Mouse (Mus musculus): ENCODE data around the gene Stard13.

The Stard13 gene

DNA sequence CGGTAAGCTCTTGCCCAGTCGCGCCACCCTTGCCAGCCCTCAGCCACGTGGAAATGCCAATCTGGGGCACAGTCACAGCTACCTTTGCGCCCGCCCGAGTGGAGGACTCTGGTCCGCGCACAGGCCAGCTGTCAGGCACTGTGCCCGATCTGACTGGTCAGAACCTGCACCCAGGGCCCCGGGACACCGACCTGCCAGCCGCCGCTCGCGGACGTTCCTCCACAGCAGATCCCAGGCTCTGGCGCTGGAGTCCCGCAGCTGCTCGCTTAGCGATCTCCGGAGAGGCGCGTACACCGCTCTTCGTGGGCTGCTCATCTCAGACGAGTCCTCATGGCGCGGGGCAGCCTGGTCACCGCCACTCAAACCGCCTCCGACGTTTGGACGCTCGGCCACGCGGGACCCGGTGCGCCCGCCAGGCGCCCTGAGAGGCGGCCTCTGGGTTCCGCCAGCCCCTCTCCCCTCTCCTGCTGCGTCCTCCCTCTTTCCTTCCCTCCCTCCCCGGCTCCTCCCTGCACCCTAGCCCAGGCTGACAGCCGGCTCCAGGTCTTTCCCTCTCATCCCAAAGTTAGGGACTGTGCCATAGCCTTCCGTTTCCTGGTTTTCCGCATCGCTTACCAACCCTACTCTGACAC, at the start of gene Stard13:
TSS of gene Stard13 (minus strand) at position 437 of the 632 bp plus-strand sequence.
- DNase-seq (ENCODE audit: extremely low read depth, low read depth) = no peak

DNA sequence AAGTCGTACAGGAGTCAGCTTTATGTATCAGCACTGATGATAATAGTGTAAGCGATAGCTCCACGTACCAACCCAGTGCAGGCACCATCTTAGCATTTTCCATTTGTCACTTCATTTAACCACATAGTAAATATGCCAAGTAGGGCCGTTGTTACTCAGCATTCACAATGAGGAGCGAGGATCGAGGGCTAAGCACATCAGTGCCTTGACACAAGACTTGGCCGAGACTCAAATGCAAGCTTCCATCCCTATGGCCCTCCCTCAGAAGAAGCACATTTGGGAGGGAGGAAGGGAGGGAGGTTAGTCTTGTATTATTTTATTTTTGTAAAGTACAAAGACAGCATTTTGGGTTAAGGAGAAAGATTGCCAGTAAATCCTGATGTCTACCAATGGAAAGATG, 45.9 kb upstream of the Stard13 start:
- DNase-seq (ENCODE audit: extremely low read depth, low read depth) = no peak

DNA sequence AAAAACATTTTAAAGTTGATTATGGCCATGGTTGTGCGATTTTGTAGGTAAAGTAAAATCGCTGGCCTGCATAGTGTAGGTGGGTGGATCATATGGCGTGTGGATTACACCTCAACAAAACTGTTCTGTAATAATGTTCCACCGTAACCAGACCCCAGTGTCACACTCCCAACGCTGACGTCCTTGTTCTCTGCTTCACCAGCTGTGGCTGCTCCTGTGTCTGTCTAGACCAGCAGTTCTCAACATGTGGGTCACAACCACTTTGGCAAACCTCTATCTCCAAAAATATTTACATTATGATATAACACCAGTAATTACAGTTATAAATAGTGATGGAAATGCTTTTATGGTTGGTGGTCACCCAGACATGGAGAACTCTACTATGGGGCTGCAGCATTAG, 44.3 kb upstream of the Stard13 start:
- DNase-seq (ENCODE audit: extremely low read depth, low read depth) = no peak

DNA sequence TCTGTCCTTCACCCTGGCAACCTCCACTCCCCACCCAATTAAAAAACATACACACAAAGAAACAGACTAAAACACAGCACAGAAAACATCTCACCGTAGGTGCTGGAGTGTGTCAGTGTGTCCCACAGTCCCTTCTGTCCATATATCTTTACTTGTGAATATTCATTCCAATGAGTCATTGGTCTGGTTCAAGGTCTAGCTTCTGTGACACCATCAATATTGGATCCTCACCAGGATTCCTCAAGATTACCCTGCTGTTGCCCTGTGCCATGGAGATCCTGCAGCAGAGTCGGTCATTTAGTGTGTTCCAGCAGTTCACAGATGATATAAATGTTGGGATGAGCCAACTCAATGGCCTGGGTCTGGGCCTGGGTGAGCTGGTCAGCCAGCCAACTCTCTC, 42.4 kb upstream of the Stard13 start:
- no peak for DNase-seq (ENCODE audit: extremely low read depth, low read depth)

DNA sequence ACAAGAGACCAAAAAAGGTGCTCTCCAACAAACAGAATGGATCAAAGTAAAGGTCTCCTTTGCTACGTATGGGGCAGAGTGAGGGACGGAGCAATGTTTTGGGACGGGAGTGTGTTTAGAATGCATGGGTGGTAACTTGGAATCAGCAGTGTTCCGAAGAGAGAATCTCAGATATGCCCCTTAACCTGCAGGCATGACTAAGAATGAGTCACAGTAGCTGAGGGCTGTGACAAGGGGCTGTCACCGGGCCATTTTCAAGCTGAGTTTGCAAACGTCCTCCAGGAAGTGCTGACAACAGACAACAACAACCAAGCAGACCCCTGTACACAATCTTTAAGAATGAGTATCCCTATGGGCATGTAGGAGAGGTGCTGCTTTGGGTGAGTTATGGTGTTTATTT, 40.6 kb upstream of the Stard13 start:
- DNase-seq (ENCODE audit: extremely low read depth, low read depth) = no peak

DNA sequence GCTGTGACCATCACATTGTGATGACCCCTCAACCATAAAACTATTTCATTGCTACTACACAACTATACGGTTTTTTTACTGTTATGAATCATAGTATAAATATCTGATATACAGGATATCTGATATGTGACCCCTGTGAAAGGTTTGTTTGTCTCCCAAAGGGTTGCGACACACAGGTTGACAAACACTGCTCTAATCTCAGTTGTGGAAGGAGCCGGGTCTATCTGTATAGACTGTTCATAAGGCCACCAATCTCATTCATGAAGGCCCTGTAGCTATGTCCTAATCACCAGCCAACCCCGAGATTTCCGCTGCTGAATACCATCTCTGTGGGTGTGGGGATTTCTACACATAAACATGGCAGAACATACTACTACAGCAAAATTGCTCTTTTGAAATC, 37.2 kb upstream of the Stard13 start:
- no peak for DNase-seq (ENCODE audit: extremely low read depth, low read depth)

DNA sequence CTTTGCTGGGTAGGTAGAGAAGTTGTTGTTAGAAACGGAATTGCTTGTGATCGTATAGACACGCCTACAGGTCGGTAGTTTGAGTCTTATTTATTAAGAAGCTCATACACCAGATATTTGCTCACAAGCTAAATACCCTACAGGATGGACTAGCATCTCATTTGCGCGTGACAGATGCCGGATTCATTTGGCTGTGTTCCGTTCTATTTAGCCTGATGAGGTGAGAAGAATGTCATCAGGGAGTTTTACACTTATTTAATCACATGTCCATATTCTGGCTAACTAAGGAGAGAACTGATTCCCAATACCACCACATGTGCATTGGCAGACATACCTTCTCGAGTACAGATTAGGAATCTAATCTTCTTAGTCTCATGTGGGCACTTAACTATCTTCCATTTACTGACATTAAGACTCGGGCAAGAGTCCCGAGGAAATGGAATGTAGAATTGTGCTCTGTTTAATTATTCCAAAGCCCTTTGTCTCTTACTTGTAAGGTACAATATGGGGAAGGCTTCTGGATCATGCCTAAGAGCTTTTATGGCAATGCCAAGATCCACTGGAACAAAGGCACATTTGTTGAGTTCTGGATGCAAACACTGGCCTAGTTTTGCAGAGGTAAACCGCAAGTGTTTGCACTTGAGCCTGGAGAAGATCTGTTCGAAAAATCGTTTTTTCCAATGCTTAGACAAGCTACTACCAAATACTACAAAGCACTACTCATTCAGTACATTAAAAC, 33.4 kb upstream of the Stard13 start:
- DNase-seq (ENCODE audit: extremely low read depth, low read depth) = no peak

DNA sequence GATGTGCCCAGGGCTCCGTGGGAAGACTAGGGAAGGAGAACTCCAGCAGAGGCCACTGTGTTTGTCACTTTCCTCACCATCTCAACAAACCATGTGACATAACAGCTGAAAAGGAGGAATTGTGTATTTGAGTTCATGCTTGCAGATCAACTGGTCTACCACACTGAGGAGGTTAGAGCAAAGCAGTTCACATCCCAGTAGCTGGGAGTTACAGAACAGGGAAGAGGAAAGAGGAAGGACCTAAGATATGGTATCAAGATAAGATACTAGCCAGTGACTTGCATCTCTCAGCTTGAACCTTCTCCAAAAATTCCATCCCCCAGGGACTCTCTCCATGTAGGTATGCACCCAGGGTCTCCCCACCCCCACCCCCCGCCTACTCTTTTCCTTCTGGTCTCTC, 27.9 kb upstream of the Stard13 start:
- DNase-seq (ENCODE audit: extremely low read depth, low read depth) = no peak

DNA sequence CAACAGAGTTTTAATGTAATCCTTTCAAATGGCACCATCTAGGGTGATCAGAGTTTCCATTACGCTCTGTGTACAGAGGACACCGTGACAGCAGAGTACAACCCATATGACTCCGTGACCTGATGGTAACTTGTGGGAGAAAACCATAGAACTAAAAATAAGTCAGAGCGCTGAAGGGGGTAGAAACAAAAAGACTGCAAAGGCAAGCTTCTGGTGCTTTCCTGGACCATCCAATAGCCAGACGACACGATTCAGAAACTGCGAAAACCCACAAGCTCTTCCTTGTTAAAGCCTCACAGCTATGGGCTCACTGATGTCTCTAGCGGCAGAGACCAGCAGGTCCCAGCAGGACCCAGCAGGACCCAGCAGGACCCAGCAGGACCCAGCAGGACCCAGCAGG, 18.6 kb upstream of the Stard13 start:
- DNase-seq (ENCODE audit: extremely low read depth, low read depth) = no peak

DNA sequence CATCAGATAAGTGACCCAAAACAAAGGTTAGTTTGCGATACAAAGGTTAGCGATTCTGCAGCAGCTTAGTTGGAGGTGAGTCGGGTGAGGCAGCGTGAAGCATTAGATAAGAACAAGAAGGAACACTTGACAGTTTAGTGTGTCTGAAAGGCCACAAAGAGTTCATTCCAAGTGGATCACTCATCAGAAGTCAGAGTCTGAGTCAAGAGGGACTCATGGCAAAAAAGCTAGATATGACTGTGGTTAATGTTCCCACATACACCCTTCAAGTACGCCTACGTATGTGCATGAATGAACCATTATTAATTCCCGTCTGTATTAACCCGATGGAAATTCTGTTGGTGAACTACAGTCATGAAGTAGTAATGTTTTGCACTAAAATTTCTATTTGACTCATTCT, 18.0 kb upstream of the Stard13 start:
- DNase-seq (ENCODE audit: extremely low read depth, low read depth) = no peak

DNA sequence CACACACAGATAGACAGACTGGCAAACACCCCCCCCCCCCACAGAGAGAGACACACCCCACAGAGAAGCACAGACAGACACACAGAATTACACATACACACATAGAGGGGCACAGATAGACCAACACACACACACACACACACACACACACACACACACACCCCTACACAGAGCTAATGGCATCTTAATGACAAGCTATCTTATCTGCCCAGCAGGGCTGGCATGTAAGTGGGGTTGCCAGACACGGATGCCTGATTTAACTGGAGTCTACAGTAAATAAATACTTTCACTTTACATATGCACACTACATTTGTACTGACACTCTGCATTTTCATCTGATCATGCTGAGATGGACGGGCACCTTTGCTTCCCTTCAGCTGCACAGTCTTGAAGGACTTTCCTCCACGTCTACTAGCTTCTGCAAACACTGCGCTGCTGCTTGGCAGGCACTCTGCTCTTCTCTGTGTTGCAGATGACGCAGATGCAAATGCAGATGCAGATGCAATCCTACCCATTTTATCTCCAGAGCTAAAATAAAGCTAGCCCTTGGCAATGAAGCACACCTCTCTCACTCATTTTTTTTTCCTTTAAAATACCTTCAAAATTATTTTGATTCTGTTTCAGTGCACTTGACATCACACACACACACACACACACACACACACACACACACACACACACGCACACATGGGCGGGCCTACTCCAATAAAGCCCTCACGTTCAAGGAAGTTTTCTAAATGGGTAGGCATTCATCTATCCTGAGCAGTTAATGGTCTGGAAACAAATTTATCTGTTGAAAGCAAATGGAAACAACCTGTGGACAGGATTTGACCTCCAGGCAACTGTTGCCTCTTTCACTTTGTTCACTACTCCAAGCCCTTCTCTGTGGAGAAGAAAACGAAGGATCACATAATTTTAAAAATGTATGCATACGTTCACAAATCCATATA, 15.3 kb upstream of the Stard13 start:
- DNase-seq (ENCODE audit: extremely low read depth, low read depth) = no peak

DNA sequence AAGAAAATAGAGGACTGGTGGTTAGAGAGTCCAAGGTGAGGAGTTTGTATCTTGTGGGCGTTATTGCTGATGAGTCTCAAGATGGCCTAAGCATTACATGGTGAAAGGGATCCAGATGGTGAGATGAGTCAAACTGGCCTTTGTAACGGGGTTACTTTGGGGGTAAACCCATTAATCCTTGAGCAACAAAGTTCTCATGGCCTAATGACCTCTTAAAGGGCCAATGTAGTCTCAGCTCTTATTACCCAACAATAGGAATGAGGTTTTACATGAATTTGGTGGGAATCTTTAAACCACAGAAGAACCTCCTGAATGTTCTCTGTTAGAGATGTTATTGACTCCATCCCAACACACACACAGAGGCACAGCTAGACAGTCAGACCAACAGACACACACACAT, 14.4 kb upstream of the Stard13 start:
- DNase-seq (ENCODE audit: extremely low read depth, low read depth) = no peak

DNA sequence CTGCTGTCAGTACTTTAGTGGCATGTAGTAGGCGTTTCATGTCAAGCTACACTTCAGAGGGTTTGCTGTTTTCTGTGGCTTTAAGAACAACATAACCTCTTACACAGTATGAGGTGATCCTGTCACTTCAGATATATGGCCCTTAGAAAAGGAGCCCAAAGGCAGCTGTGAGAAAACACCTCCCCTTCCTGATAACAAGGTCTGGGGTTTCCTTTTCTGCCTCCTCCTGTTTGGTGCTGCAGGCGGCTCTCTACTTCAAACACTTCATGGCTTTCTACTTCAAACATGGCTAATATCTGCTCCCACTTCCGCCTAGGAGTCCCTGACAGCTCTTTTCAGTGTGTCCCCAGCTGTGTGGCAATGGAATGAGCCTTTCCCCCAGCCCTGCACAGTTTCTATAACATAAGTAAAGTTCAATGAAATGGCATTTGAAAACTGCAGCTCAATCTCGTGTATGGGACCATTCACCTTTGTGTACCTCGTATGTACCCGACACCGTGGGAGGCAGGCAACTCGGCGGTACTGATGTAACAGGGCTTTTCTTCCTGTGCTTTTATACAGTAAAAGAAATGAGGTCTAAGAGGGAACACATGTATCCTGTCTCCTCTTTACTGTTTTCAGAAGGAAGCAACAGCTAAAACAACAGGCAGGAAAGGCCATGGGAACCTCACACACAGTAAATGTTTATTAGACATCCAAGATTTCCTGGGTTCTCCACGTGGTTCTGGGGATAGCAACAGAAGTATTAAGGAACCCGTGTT, 13.7 kb upstream of the Stard13 start:
- no peak for DNase-seq (ENCODE audit: extremely low read depth, low read depth)

DNA sequence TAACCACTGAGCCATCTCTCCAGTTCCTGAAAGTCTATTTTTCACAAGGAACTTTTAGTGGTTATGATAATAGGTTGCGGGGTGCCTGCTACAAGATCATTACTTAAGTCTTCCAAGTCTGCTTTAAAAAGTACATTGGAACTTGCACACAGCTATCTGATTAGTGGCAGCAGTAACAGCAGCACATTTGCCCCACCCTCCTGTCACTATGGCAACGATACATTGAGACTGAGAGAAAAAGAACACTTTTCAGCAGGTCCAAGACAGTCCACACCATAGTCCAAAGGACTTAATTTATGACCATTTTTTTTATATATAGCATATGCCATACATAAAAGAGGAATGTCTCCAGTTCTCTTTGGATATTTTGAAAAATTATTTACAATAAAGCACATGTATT, 12.7 kb upstream of the Stard13 start:
- no peak for DNase-seq (ENCODE audit: extremely low read depth, low read depth)

DNA sequence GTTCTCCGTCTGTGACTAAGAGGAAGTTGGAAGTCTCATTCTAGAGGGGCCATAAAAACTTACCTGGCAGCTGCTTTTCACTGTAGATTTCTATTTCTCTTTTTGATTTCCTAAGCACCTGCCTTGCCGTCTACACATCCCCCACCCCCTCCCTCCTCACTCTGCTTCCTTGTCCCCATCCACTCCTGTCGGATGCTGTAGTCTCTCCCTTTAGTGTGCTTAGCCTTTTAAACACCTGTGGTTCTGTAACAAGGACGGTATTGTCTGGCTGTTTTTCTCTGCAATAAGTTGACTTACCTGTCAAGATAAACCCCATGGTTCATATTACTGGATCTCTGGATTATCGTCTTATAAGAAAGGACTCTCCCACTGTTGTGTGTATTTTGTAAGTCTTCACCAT, 11.9 kb upstream of the Stard13 start:
- DNase-seq (ENCODE audit: extremely low read depth, low read depth) = no peak

DNA sequence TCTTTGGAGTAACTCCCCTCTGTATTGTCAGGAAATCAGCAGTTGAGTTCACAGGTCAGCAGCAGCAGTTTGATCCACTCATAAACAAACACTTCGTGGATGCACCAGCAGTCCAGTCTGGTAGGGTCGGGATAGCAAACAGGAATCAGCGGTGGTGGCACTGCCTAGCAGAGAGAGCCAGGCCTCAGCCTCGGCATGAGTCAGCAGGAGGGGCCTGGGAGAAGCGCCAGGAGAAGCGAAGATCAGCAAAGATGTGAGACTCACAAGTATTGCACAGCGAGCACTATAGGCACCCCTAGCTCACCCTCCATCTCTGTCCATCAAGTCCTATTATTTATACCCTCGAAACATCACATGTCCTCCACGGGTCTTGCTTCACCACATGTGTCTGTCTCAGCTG, 5.1 kb upstream of the Stard13 start:
- DNase-seq (ENCODE audit: extremely low read depth, low read depth) = no peak

DNA sequence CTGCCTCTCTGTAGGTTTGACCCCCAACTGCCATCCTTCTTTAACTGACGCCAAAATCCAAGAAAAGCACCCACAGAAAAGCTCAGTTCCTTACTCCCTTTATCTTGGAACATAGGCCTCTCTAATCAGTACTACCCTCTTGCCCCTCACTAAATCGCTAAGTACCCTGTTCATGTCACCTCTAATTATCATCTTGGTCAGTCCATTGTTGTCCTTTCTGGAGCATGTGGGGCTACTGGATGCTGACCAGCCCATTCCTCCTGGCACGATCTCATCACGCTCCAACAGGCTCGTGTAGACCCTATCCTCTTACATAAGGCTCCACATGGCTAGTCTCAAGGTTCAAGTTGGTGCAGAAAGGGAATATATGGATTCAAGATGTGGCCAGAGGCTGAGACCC, 2.8 kb upstream of the Stard13 start:
- DNase-seq (ENCODE audit: extremely low read depth, low read depth) = no peak

DNA sequence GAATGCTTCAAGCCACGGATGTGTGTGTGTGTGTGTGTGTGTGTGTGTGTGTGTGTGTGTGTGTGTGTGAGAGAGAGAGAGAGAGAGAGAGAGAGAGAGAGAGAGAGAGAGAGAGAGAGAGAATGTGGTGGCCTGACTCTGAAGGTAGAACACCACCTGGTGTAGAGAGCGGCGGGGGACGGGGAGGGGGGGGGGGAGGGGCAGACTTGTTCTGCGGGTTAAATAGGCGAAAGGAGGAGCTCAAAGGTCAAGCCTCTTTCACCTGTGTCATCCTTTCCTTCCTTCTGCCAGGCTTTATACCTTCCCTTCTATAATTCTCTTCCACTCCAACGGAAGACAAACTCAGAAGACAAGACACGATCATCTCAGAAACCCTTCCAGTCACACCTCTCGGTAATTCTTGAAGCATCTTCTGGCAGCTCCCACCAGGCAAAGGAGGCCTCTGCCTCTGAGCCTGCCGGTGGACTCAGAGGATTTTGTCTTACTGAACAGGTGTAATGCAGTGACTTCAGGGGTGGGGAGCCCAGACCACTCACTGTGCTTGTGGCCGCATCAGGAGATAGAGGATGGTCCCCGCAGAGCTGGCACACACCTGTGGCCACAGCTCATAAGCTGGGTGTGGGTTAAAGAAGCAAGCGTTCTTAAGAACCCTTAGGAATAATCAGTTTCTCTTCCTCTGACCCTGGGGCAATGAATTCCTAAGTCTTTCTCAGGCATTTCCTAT, 898 bp downstream of the Stard13 start:
- DNase-seq (ENCODE audit: extremely low read depth, low read depth) = no peak

DNA sequence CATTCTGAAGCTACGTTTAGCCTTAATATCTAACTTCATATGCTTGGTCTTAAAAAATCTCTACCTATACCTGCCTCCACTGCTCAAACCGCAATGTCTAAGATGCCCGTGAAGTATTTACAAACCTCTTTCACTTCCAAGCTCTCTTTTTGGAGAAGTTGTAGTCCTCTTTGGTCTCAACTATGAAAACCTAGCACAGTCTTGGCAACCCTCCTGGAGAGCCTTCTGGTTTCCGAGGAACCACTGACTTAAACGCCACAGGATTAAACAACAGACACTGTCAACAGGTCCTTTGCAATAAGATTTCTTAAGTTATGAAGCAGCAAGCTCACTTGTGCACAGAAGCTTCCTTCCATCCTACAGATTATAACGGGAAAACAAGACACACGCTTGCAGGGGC, 1.8 kb downstream of the Stard13 start:
- DNase-seq (ENCODE audit: extremely low read depth, low read depth) = no peak

DNA sequence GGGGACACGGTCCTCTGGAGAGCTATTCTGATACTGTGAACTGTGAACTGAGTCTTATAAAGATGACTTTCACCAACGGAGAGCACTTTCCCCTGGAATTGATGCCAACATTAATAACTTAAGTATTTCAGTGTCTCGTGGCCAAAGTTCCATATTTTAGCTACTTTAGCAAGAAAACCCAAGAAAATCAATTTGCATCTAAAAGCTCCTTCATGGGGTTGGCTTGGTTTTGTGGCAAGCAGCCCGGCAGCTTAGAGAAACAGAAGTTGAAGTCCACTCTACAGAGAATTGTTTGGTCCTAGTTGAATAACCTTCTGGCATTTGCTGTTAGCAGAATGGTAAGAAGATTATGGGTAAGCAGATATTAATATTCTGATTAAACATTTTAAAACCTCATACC, 2.2 kb downstream of the Stard13 start:
- DNase-seq (ENCODE audit: extremely low read depth, low read depth) = no peak

DNA sequence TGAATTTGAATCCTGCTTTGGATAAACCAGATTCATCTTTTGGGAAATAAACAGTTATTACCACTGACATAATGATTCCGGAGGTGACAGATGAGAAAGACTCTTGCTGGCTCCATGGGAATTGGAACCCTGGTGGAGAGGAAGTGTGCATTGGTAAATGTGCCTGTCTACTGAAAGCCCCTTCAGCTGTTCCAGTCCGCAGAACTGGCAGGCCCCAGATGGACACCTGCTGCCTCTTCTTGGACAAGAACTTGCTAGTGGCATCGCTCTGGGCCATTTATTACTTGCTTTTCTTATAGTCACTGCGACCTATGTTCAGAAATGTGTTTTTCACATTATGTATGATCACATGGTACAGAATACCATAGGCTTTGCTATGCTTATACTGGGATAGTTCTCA, 3.2 kb downstream of the Stard13 start:
- no peak for DNase-seq (ENCODE audit: extremely low read depth, low read depth)

Measured in MEL-GATA-1-ER (cell line).